Mouse (Mus musculus) liver, embryonic 14.5 days (tissue): ENCODE data around the gene Msantd2.

Experiments
- CTCF ChIP-seq: IDR thresholded peaks from 2 replicates; pipeline ENCODE4 v1.5.1; 2016; ENCODE audit warnings: antibody characterized with exemption, low read depth, control low read depth
- EP300 ChIP-seq: IDR thresholded peaks from 2 replicates; pipeline ENCODE4 v1.6.1; 2016; ENCODE audit warnings: antibody characterized with exemption, low read depth

GRCm38 (mm10) chr9:37540226-37540625 lies 51.1 kb downstream of the Msantd2 start:
- TF ChIP-seq CTCF (no peak), EP300 (no peak)
